Mouse (Mus musculus) R1 (cell line): ENCODE results near the gene Prdm11.
A peak's percentile ranks its signal among the peaks of the same experiment; 100 is the strongest.

ENCODE experiments used
- DNase-seq: peaks from one replicate; pipeline ENCODE4 v3.0.0-alpha.2; 2018; ENCODE audit warnings: low read depth, low spot score

The Prdm11 gene

GRCm38 (mm10) chr2:93046509-93046835 is 505 bp upstream of the Prdm11 start:
- no peak for DNase-seq

GRCm38 (mm10) chr2:93045129-93045817 is 694 bp downstream of the Prdm11 start:
- DNase-seq: peak; percentile 88

GRCm38 (mm10) chr2:93043449-93044157 is 2.4 kb downstream of the Prdm11 start:
- DNase-seq: no peak

- no peak for DNase-seq
Measured at GRCm38 (mm10) chr2:93041470-93041869, 4.5 kb downstream of the Prdm11 start.

GRCm38 (mm10) chr2:93040841-93041240 is 5.1 kb downstream of the Prdm11 start:
- no peak for DNase-seq

GRCm38 (mm10) chr2:93039706-93040105 is 6.3 kb downstream of the Prdm11 start:
- no peak for DNase-seq

GRCm38 (mm10) chr2:93039043-93039442 is 6.9 kb downstream of the Prdm11 start:
- DNase-seq: no peak

GRCm38 (mm10) chr2:93035631-93036030 is 10.3 kb downstream of the Prdm11 start:
- no peak for DNase-seq

- no peak for DNase-seq
Measured at GRCm38 (mm10) chr2:93032651-93033050, 13.3 kb downstream of the Prdm11 start.

GRCm38 (mm10) chr2:93032049-93032448 is 13.9 kb downstream of the Prdm11 start:
- no peak for DNase-seq

- no peak for DNase-seq
Measured at GRCm38 (mm10) chr2:93031021-93031420, 14.9 kb downstream of the Prdm11 start.

- no peak for DNase-seq
Measured at GRCm38 (mm10) chr2:93030101-93030500, 15.9 kb downstream of the Prdm11 start.

GRCm38 (mm10) chr2:93029267-93030060 is 16.5 kb downstream of the Prdm11 start:
- DNase-seq: no peak

GRCm38 (mm10) chr2:93028865-93029264 is 17.1 kb downstream of the Prdm11 start:
- peak; percentile 31 for DNase-seq

GRCm38 (mm10) chr2:93027713-93028112 is 18.3 kb downstream of the Prdm11 start:
- DNase-seq: no peak

- DNase-seq: no peak
Measured at GRCm38 (mm10) chr2:93024431-93024830, 21.5 kb downstream of the Prdm11 start.

- no peak for DNase-seq
Measured at GRCm38 (mm10) chr2:93018854-93019253, 27.1 kb downstream of the Prdm11 start.

- DNase-seq: no peak
Measured at GRCm38 (mm10) chr2:93017151-93017550, 28.8 kb downstream of the Prdm11 start.

- peak; percentile 52 for DNase-seq
Measured at GRCm38 (mm10) chr2:93015041-93015440, 30.9 kb downstream of the Prdm11 start.

GRCm38 (mm10) chr2:93014093-93014937 is 31.7 kb downstream of the Prdm11 start:
- DNase-seq: peak; percentile 32

- DNase-seq: peak; percentile 3
Measured at GRCm38 (mm10) chr2:93013415-93014092, 32.4 kb downstream of the Prdm11 start.
